In genomic region chr19:38558816-38559215, GRCm38 (mm10) we compare ENCODE assay signal across 14 mouse cellular contexts.
A peak's percentile ranks its signal among the peaks of the same experiment; 100 is the strongest.
DNase-seq lines count a peak whose midpoint lies in the region; ATAC-seq and TF ChIP-seq lines count a peak whose summit lies in the region.
"Had no signal": no experiment of that assay in that cellular context is flagged by ENCODE, and none has a peak within 500 bp of the region (broad histone marks: within the 10 kb centered on the region; RNA-seq: fewer than 3 reads in every experiment).

No protein-coding gene starts in this region.

- H3K4me3 ChIP-seq in forebrain, embryonic 10.5 days = no peak overlapping the region
- no peak overlapping the region for H3K4me3 ChIP-seq in forebrain, embryonic 15.5 days
- no peak overlapping the region for H3K4me3 ChIP-seq in liver, embryonic 12.5 days
- no peak overlapping the region for H3K4me3 ChIP-seq in myocyte
- no peak overlapping the region for H3K4me3 ChIP-seq in cerebellum, adult 2 months (replicated peaks; ENCODE audit: insufficient read depth, low read depth, low read length)
- H3K4me3 ChIP-seq: stomach, embryonic 15.5 days had no signal

- no peak for TF ChIP-seq POLR2A in myocyte (IDR thresholded peaks at IDR 0.05; ENCODE audit: insufficient read length, low read depth)
- TF ChIP-seq POLR2A in cerebellum, adult 2 months (IDR thresholded peaks at IDR 0.05; ENCODE audit: borderline replicate concordance, insufficient read depth, low read length) = no peak

- no peak for TF ChIP-seq CTCF in cerebellum, adult 2 months (IDR thresholded peaks at IDR 0.05; ENCODE audit: borderline replicate concordance, insufficient read depth, low read depth, low read length)

- ATAC-seq in forebrain, embryonic 15.5 days (replicated peaks) = no peak
- no peak for ATAC-seq in liver, embryonic 12.5 days
- ATAC-seq: forebrain, postnatal 0 days had no signal

- no peaks in the 10 kb centered on the region for H3K4me1 ChIP-seq in forebrain, embryonic 10.5 days
- H3K4me1 ChIP-seq in forebrain, embryonic 15.5 days = no peaks in the 10 kb centered on the region
- H3K4me1 ChIP-seq in liver, embryonic 12.5 days = no peaks in the 10 kb centered on the region
- no peaks in the 10 kb centered on the region for H3K4me1 ChIP-seq in cerebellum, adult 2 months (ENCODE audit: control insufficient read depth, insufficient read depth, low read length)
- H3K4me1 ChIP-seq: stomach, embryonic 15.5 days had no signal

- H3K27ac ChIP-seq in forebrain, embryonic 10.5 days = no peak overlapping the region
- no peak overlapping the region for H3K27ac ChIP-seq in forebrain, embryonic 15.5 days (replicated peaks)
- no peak overlapping the region for H3K27ac ChIP-seq in liver, embryonic 12.5 days
- H3K27ac ChIP-seq in cerebellum, adult 2 months (ENCODE audit: insufficient read depth, low read length) = no peak overlapping the region
- H3K27ac ChIP-seq: stomach, embryonic 15.5 days had no signal

- WGBS in forebrain, embryonic 10.5 days = 67% methylated on average over 1 of the region's 1 CpGs
- WGBS in forebrain, embryonic 15.5 days = 69% methylated on average over 1 of the region's 1 CpGs
- WGBS in liver, embryonic 12.5 days (ENCODE audit: insufficient replicate concordance) = 18% methylated on average over 1 of the region's 1 CpGs
- 78% methylated on average over 1 of the region's 1 CpGs for WGBS in cerebellum, adult 2 months

- H3K9ac ChIP-seq in forebrain, embryonic 15.5 days (replicated peaks) = no peak overlapping the region
- H3K9ac ChIP-seq in liver, embryonic 12.5 days = no peak overlapping the region
- H3K9ac ChIP-seq: forebrain, postnatal 0 days; stomach, embryonic 15.5 days had no signal

- no peak overlapping the region for H3K4me2 ChIP-seq in forebrain, embryonic 15.5 days (replicated peaks)
- H3K4me2 ChIP-seq in liver, embryonic 12.5 days = no peak overlapping the region
- no peak overlapping the region for H3K4me2 ChIP-seq in myocyte (ENCODE audit: low read depth)
- H3K4me2 ChIP-seq: stomach, embryonic 15.5 days had no signal

- H3ac ChIP-seq in myocyte (ENCODE audit: control insufficient read depth, insufficient read length) = no peak overlapping the region

- no peaks in the 10 kb centered on the region for H3K27me3 ChIP-seq in forebrain, embryonic 10.5 days (ENCODE audit: poor library complexity, severe bottlenecking)
- no peaks in the 10 kb centered on the region for H3K27me3 ChIP-seq in forebrain, embryonic 15.5 days
- no peaks in the 10 kb centered on the region for H3K27me3 ChIP-seq in liver, embryonic 12.5 days (replicated peaks)
- H3K27me3 ChIP-seq in myocyte (ENCODE audit: control insufficient read depth, insufficient read depth, insufficient read length) = no peaks in the 10 kb centered on the region
- no peaks in the 10 kb centered on the region for H3K27me3 ChIP-seq in cerebellum, adult 2 months (ENCODE audit: control insufficient read depth, insufficient read depth, low read length)
- H3K27me3 ChIP-seq: stomach, embryonic 15.5 days had no signal

- peak; percentile 17 for DNase-seq in forebrain, embryonic 10.5 days (ENCODE audit: extremely low spot score, low spot score)
- peak; percentile 25 for DNase-seq in liver
- DNase-seq in embryo, embryonic 9.5 days (ENCODE audit: extremely low spot score) = peak; percentile 33
- DNase-seq in spleen, postnatal 36 days (ENCODE audit: low spot score in 2 of 2) = no peak
- DNase-seq in cerebellum, adult 2 months = no peak
- DNase-seq: B cell, adult 2 months; cerebellum, adult 9-11 months; forebrain, postnatal 0 days; layer of hippocampus, adult 9-11 months; midbrain, embryonic 14.5 days had no signal

- H3K9me3 ChIP-seq in forebrain, embryonic 10.5 days = no peaks in the 10 kb centered on the region
- no peaks in the 10 kb centered on the region for H3K9me3 ChIP-seq in forebrain, embryonic 15.5 days
- no peaks in the 10 kb centered on the region for H3K9me3 ChIP-seq in liver, embryonic 12.5 days (replicated peaks)
- H3K9me3 ChIP-seq: stomach, embryonic 15.5 days had no signal

- H3K79me2 ChIP-seq in myocyte (ENCODE audit: control insufficient read depth, insufficient read depth) = no peaks in the 10 kb centered on the region

- no peaks in the 10 kb centered on the region for H3K36me3 ChIP-seq in forebrain, embryonic 10.5 days (replicated peaks)
- no peaks in the 10 kb centered on the region for H3K36me3 ChIP-seq in forebrain, embryonic 15.5 days
- no peaks in the 10 kb centered on the region for H3K36me3 ChIP-seq in liver, embryonic 12.5 days
- H3K36me3 ChIP-seq in myocyte (ENCODE audit: control insufficient read depth, insufficient read depth) = no peaks in the 10 kb centered on the region
- H3K36me3 ChIP-seq: stomach, embryonic 15.5 days had no signal

TF ChIP-seq in myocyte, 11 proteins besides CTCF, POLR2A, EP300 and RAD21:
- TF ChIP-seq USF1 (IDR thresholded peaks at IDR 0.05; ENCODE audit: low read depth) (no peak), REST (IDR thresholded peaks at IDR 0.05; ENCODE audit: insufficient read depth, insufficient read length) (peak; percentile 83)

Comparison
In these comparisons a context has a peak if more than half of its experiments do, and no peak if none do; other contexts are left out.
1. DNase-seq: peak in forebrain, embryonic 10.5 days (single experiment), liver (single experiment) and embryo, embryonic 9.5 days (single experiment); none in spleen, postnatal 36 days (0 of 2) and cerebellum, adult 2 months (0 of 2).